Mouse (Mus musculus) right cerebral cortex, postnatal 36 days (tissue): ENCODE measurements at regions not wholly inside any gene's neighbourhood (a gene's known extent, or its start where the extent isn't known, plus 50 kb on each side); places are given as distances from the start of the nearest gene placed in this dataset.

Experiments used
- DNase-seq, 2 experiments: peaks; one replicate each; pipeline ENCODE4 v3.0.0; 2022; ENCODE audit warnings: low spot score in 2 of 2, mixed read lengths in 1 of 2

- no peak for DNase-seq
These were observed 107.8 kb upstream of the Kit start for GRCm38 (mm10) chr5:75466941-75467340.

GRCm38 (mm10) chr5:75467916-75468315, 106.8 kb upstream of the Kit start:
- no peak for DNase-seq

DNA sequence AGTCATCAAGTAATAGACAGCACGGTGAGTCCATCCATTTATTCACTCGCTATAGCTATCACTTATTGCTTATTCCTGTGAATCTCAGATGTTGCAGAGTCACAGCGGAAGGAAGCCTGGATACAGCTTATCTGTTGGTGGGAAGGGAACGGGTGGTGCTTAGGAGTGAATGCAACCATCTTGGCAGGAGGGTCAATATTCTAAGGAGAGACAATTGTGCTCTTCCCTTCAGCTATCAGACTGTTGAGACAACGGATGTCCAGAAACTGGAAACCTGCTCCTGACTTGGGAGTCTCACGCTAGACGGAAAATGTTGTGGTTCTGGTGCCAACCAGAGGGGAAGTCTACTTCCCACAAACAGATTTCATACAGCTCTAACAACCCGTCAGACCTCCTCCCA, 103.7 kb upstream of the Kit start:
- DNase-seq, result no peak

- no peak for DNase-seq
These were observed 102.2 kb upstream of the Kit start for GRCm38 (mm10) chr5:75472484-75472883.

DNA sequence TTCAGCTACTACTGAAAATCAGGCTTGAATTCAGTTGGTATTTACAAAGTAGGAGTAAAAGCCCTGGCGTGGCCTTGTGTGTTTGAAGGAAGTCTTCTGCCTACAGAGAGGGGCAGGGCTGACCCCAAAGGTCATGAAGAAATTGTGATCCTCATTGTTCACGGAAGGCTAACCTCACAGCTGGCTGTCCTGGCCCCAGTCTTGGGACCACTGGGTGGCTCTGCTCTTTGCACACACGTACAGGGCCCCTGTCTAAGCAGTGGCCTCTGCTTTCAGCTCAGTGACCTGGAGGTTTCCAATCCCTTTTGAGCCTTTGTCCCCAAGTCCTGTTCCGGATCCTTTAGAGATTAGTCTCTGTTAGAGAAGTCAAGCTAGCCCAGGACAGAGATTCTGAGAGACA, 99.3 kb upstream of the Kit start:
- DNase-seq, result no peak

DNA sequence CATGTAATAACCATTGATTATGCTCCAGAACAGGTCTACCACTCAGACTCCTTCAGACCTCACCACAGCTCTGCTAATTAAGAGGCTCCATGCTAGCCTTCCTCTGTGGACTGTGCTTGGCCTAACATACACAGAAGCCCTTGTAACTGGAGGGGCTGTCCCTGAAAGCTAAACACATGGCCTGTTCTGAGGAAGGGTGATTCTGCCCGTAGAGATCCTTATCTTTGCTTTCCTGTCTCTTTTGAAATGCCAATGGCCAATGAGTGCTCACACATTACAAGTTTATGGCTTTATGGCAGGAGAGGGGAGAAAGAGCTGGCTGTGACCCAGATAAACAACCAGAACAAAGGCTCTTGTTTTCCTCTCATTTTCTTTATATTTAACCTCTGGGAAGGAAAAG, 96.2 kb upstream of the Kit start:
- DNase-seq, result no peak

DNA sequence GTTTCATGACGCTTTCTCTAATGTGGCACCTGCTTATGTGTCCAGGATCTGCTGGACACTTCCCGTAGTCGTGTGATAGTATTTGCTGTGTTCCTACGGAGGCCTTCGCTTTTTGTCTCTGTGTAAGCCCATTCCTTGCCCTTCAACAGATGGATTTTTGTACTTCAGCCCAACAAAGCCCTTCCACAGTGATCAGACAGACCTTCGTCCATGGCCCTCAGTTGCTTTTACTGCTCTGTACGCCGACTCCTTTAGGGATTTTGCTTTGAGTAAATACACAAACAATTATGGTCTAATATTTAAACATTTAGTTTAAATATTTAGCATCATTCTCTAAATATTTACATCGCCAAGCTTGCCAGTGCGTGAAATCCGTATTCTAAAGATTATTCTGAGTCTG, 95.6 kb upstream of the Kit start:
- no peak for DNase-seq

DNA sequence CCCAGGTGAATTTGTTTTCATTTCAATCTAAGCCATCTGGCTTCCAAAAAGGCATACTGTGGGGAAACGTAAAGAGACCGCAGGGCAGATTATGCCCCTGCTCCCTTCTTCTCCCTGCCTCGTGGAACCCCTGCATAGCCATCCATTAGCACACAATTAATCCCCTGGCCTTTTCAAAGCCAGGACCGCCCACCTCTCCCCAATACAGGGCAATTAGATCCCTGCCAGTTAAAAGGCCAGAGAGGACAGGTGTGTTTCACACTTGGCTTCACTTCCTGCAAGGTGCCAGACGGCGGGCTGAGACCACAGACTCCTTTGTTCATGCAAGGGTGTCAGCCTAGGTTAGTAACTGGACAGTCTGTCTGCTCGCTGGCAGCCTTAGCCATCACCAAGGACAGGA, 93.1 kb upstream of the Kit start:
- DNase-seq, result no peak

GRCm38 (mm10) chr5:75484330-75484729, 90.4 kb upstream of the Kit start:
- DNase-seq, result no peak

GRCm38 (mm10) chr5:75490806-75491205, 83.9 kb upstream of the Kit start:
- DNase-seq, result no peak

GRCm38 (mm10) chr5:75494143-75494542, 80.6 kb upstream of the Kit start:
- no peak for DNase-seq

- no peak for DNase-seq
These were observed 75.7 kb upstream of the Kit start for GRCm38 (mm10) chr5:75499053-75499452.

- no peak for DNase-seq
These were observed 75.0 kb upstream of the Kit start for GRCm38 (mm10) chr5:75499695-75500094.

- DNase-seq, result no peak
These were observed 73.9 kb upstream of the Kit start for GRCm38 (mm10) chr5:75500654-75501416.

- no peak for DNase-seq
These were observed 71.0 kb upstream of the Kit start for GRCm38 (mm10) chr5:75503673-75504072.

DNA sequence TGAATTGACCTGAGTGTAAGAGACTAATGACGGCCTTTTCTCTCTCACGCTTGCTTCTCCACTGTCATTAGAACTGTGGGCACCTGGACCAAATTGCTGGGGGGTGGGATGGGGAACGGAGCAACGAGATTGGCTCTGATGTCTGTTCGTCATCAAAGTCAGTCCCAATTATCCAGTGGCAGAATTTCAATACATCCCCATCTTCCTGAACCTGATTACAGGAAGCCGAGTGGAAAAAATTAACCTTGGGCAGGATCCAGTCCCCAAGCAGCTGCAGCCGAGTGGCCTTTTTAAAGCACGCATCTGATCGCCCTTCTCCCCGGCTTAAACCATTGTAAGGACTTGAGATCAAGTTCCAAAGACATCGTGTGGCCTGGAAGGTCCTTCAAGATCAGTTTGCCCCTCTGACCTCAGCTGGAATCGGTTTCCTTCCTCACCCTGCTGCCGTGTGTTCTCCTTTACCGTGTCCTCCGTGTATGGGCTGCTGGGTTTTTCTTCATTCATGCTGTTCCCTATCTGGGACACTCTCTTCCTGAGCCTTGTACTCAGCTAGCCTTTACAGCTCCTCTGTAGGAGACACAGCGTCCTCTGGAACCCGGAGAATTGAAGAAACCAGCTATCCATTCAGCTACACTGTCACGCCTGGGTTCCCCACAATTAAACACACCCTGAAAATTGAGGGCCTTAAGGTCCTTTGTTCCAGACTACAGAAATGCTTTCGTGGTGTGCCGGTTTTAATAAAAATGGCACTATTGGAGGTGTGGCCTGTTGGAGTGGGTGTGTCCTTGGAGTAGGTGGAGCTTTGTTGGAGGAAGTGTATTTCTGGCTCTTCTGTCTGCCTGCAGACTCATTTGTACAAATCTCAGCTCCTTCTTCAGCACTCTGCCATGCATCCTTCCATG, 61.9 kb upstream of the Kit start:
- no peak for DNase-seq

DNA sequence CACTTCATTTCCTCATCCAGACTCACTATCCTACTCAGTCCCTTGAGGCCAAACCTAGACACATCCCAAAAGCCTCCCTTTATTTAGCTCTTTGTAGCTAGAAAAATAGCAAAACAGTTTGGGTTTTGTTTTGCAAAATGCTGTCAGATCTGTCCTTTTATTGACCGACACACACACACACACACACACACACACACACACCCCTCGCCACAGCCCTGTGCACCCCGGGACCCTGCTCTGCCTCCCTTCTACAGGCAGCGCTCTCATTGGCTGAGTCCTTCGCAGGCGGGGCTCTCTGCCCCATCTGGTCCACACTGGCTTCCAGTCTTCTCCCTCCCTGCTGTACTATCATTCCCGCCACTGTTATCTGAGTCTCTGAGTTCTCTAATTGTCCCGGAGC, 56.5 kb upstream of the Kit start:
- no peak for DNase-seq

GRCm38 (mm10) chr5:75523041-75523678, 51.6 kb upstream of the Kit start:
- no peak for DNase-seq
